Mouse (Mus musculus): ENCODE measurements around the gene Mpi. TPM values are rescaled to one million over a fixed set of nuclear protein-coding genes. Genes with fewer than 3 reads are reported as not detected.

Mpi gene
- polyA plus RNA-seq, 1 experiment from 2014 or later, result 49.0 TPM

GRCm38 (mm10) chr9:57522861-57523246 lies 29.7 kb downstream of the Mpi start:
- Histone ChIP-seq H3K36me3 (ENCODE audit: control insufficient read depth, insufficient read depth, low read length) (no peaks in the 10 kb centered on the region), H3K9ac (ENCODE audit: low read length) (no peak overlapping the region), H3K27ac (ENCODE audit: low read length) (no peak overlapping the region), H3K4me1 (ENCODE audit: control insufficient read depth, insufficient read depth, low read length) (peaks cover 11% of the 10 kb centered on the region), H3K27me3 (ENCODE audit: control insufficient read depth, insufficient read depth, low read length) (no peaks in the 10 kb centered on the region), H3K4me2 (ENCODE audit: low read depth, low read length) (peak overlapping the region; percentile 66), H3K9me3 (replicated peaks; ENCODE audit: control insufficient read depth, low read length) (no peaks in the 10 kb centered on the region), H3K4me3 (replicated peaks; ENCODE audit: low read length) (peak overlapping the region; percentile 92)
- 71% methylated on average over 4 of the region's 4 CpGs for WGBS
- no peak for ATAC-seq (ENCODE audit: insufficient read depth, low FRiP score)

- no peaks in the 10 kb centered on the region for H3K27me3 ChIP-seq (ENCODE audit: control insufficient read depth, insufficient read depth, low read length)
- peak overlapping the region; percentile 94; the same call in 1 of the 2 replicates for H3K27ac ChIP-seq (ENCODE audit: low read length)
- no peaks in the 10 kb centered on the region for H3K9me3 ChIP-seq (replicated peaks; ENCODE audit: control insufficient read depth, low read length)
- no peak for ATAC-seq (ENCODE audit: insufficient read depth, low FRiP score)
- peak overlapping the region; percentile 92 for H3K4me3 ChIP-seq (replicated peaks; ENCODE audit: low read length)
- 15% methylated on average over 7 of the region's 7 CpGs for WGBS
- H3K4me2 ChIP-seq (ENCODE audit: low read depth, low read length), result peak overlapping the region; percentile 66
- peaks cover 11% of the 10 kb centered on the region for H3K4me1 ChIP-seq (ENCODE audit: control insufficient read depth, insufficient read depth, low read length)
- no peaks in the 10 kb centered on the region for H3K36me3 ChIP-seq (ENCODE audit: control insufficient read depth, insufficient read depth, low read length)
- peak overlapping the region; percentile 89 for H3K9ac ChIP-seq (ENCODE audit: low read length)
These were observed 30.3 kb downstream of the Mpi start for GRCm38 (mm10) chr9:57522114-57522860.

GRCm38 (mm10) chr9:57521056-57521911 lies 31.3 kb downstream of the Mpi start, which contains the start of gene Cox5a:
Cox5a (plus strand) TSS chr9:57521274.
- WGBS, result under 1% methylated on average over 95 of the region's 95 CpGs
- Histone ChIP-seq H3K9ac (ENCODE audit: low read length) (peak within 1 kb of the TSS; percentile 89), H3K4me3 (replicated peaks; ENCODE audit: low read length) (peak within 1 kb of the TSS; percentile 92), H3K27me3 (ENCODE audit: control insufficient read depth, insufficient read depth, low read length) (no peaks in the 10 kb centered on the region), H3K4me1 (ENCODE audit: control insufficient read depth, insufficient read depth, low read length) (peaks cover 11% of the 10 kb centered on the region), H3K27ac (ENCODE audit: low read length) (peak within 1 kb of the TSS; percentile 94), H3K4me2 (ENCODE audit: low read depth, low read length) (peak within 1 kb of the TSS; percentile 66), H3K9me3 (replicated peaks; ENCODE audit: control insufficient read depth, low read length) (no peaks in the 10 kb centered on the region), H3K36me3 (ENCODE audit: control insufficient read depth, insufficient read depth, low read length) (no peaks in the 10 kb centered on the region)
- peak; percentile 99 for ATAC-seq (ENCODE audit: insufficient read depth, low FRiP score)

- no peaks in the 10 kb centered on the region for H3K27me3 ChIP-seq (ENCODE audit: control insufficient read depth, insufficient read depth, low read length)
- no peaks in the 10 kb centered on the region for H3K36me3 ChIP-seq (ENCODE audit: control insufficient read depth, insufficient read depth, low read length)
- peak overlapping the region; percentile 67 for H3K27ac ChIP-seq (ENCODE audit: low read length)
- ATAC-seq (ENCODE audit: insufficient read depth, low FRiP score), result peak; percentile 52
- peaks cover 11% of the 10 kb centered on the region for H3K4me1 ChIP-seq (ENCODE audit: control insufficient read depth, insufficient read depth, low read length)
- peak overlapping the region; percentile 89 for H3K9ac ChIP-seq (ENCODE audit: low read length)
- peak overlapping the region; percentile 66 for H3K4me2 ChIP-seq (ENCODE audit: low read depth, low read length)
- H3K9me3 ChIP-seq (replicated peaks; ENCODE audit: control insufficient read depth, low read length), result no peaks in the 10 kb centered on the region
- WGBS, result 23% methylated on average over 16 of the region's 16 CpGs
- peak overlapping the region; percentile 92 for H3K4me3 ChIP-seq (replicated peaks; ENCODE audit: low read length)
These were observed 32.0 kb downstream of the Mpi start for GRCm38 (mm10) chr9:57520375-57521055.

- H3K4me3 ChIP-seq (replicated peaks; ENCODE audit: low read length), result no peak overlapping the region
- WGBS, result 11% methylated on average over 3 of the region's 3 CpGs
- H3K27ac ChIP-seq (ENCODE audit: low read length), result no peak overlapping the region
- H3K9ac ChIP-seq (ENCODE audit: low read length), result no peak overlapping the region
- no peak overlapping the region for H3K4me2 ChIP-seq (ENCODE audit: low read depth, low read length)
- ATAC-seq (ENCODE audit: insufficient read depth, low FRiP score), result no peak
- no peaks in the 10 kb centered on the region for H3K27me3 ChIP-seq (ENCODE audit: control insufficient read depth, insufficient read depth, low read length)
- no peaks in the 10 kb centered on the region for H3K9me3 ChIP-seq (replicated peaks; ENCODE audit: control insufficient read depth, low read length)
- H3K36me3 ChIP-seq (ENCODE audit: control insufficient read depth, insufficient read depth, low read length), result no peaks in the 10 kb centered on the region
- peaks cover 2% of the 10 kb centered on the region for H3K4me1 ChIP-seq (ENCODE audit: control insufficient read depth, insufficient read depth, low read length)
These were observed 35.5 kb downstream of the Mpi start for GRCm38 (mm10) chr9:57517113-57517512.

GRCm38 (mm10) chr9:57510577-57510976 lies 42.0 kb downstream of the Mpi start:
- ATAC-seq (ENCODE audit: insufficient read depth, low FRiP score), result no peak
- H3K9me3 ChIP-seq (replicated peaks; ENCODE audit: control insufficient read depth, low read length), result no peaks in the 10 kb centered on the region
- H3K27me3 ChIP-seq (ENCODE audit: control insufficient read depth, insufficient read depth, low read length), result peaks cover 6% of the 10 kb centered on the region
- H3K4me2 ChIP-seq (ENCODE audit: low read depth, low read length), result no peak overlapping the region
- no peaks in the 10 kb centered on the region for H3K4me1 ChIP-seq (ENCODE audit: control insufficient read depth, insufficient read depth, low read length)
- H3K9ac ChIP-seq (ENCODE audit: low read length), result no peak overlapping the region
- H3K27ac ChIP-seq (ENCODE audit: low read length), result no peak overlapping the region
- H3K4me3 ChIP-seq (replicated peaks; ENCODE audit: low read length), result no peak overlapping the region
- WGBS, result 77% methylated on average over 2 of the region's 2 CpGs
- no peaks in the 10 kb centered on the region for H3K36me3 ChIP-seq (ENCODE audit: control insufficient read depth, insufficient read depth, low read length)

- Histone ChIP-seq H3K4me3 (replicated peaks; ENCODE audit: low read length) (no peak overlapping the region), H3K4me2 (ENCODE audit: low read depth, low read length) (peak overlapping the region; percentile 16; the same call in 1 of the 2 replicates), H3K4me1 (ENCODE audit: control insufficient read depth, insufficient read depth, low read length) (peaks cover 17% of the 10 kb centered on the region; the same call in 1 of the 2 replicates), H3K27me3 (ENCODE audit: control insufficient read depth, insufficient read depth, low read length) (peaks cover 54% of the 10 kb centered on the region), H3K36me3 (ENCODE audit: control insufficient read depth, insufficient read depth, low read length) (no peaks in the 10 kb centered on the region), H3K9me3 (replicated peaks; ENCODE audit: control insufficient read depth, low read length) (no peaks in the 10 kb centered on the region), H3K9ac (ENCODE audit: low read length) (no peak overlapping the region), H3K27ac (ENCODE audit: low read length) (no peak overlapping the region)
- 2% methylated on average over 8 of the region's 8 CpGs for WGBS
- peak; percentile 82 for ATAC-seq (ENCODE audit: insufficient read depth, low FRiP score)
These were observed 46.9 kb downstream of the Mpi start for GRCm38 (mm10) chr9:57505700-57506099.

- Histone ChIP-seq H3K27ac (ENCODE audit: low read length) (no peak overlapping the region), H3K9ac (ENCODE audit: low read length) (no peak overlapping the region), H3K4me2 (ENCODE audit: low read depth, low read length) (peak overlapping the region; percentile 94; the same call in 1 of the 2 replicates), H3K4me1 (ENCODE audit: control insufficient read depth, insufficient read depth, low read length) (peaks cover 17% of the 10 kb centered on the region; the same call in 1 of the 2 replicates), H3K9me3 (replicated peaks; ENCODE audit: control insufficient read depth, low read length) (no peaks in the 10 kb centered on the region), H3K4me3 (replicated peaks; ENCODE audit: low read length) (peak overlapping the region; percentile 54; the same call in 1 of the 2 replicates), H3K27me3 (ENCODE audit: control insufficient read depth, insufficient read depth, low read length) (peaks cover 58% of the 10 kb centered on the region), H3K36me3 (ENCODE audit: control insufficient read depth, insufficient read depth, low read length) (no peaks in the 10 kb centered on the region)
- WGBS, result 54% methylated on average over 10 of the region's 10 CpGs
- ATAC-seq (ENCODE audit: insufficient read depth, low FRiP score), result no peak
These were observed 47.7 kb downstream of the Mpi start for GRCm38 (mm10) chr9:57504891-57505290.
